Mouse (Mus musculus) liver, embryonic 11.5 days (tissue): ENCODE data around the gene Hsd11b2. TPM values are rescaled to one million over a fixed set of nuclear protein-coding genes. Genes with fewer than 3 reads are reported as not detected.
A peak's percentile ranks its signal among the peaks of the same experiment; 100 is the strongest.

Experiments
- ATAC-seq: fragments of 200-750 bp; cut with Nextera tagmentation; replicated peaks from 2 replicates; pipeline ENCODE4 v1.8.0; 2017; ENCODE audit warnings: moderate number of reproducible peaks, mild to moderate bottlenecking, moderate TSS enrichment, moderate library complexity; ENCODE audit not compliant: low FRiP score
- DNase-seq: peaks from one replicate; pipeline ENCODE4 v3.0.0-alpha.2; 2017; ENCODE audit warnings: low spot score
- H3K27ac ChIP-seq: fragments of 300-500 bp; sonication (generic); 2 replicates; pipeline ENCODE4 v1.5.1; 2014; ENCODE audit warnings: mild to moderate bottlenecking, low read depth, low read length, control low read depth
- H3K27me3 ChIP-seq: fragments of 300-500 bp; sonication (generic); replicated peaks from 2 replicates; pipeline ENCODE4 v1.6.1; 2014; ENCODE audit warnings: low read length, mixed read lengths; ENCODE audit not compliant: control insufficient read depth, insufficient read depth
- H3K36me3 ChIP-seq: fragments of 300-500 bp; sonication (generic); 2 replicates; pipeline ENCODE4 v1.6.1; 2014; ENCODE audit warnings: mild to moderate bottlenecking, low read length, moderate library complexity, mixed read lengths; ENCODE audit not compliant: control insufficient read depth, insufficient read depth
- H3K4me1 ChIP-seq: fragments of 300-500 bp; sonication (generic); replicated peaks from 2 replicates; pipeline ENCODE4 v1.6.1; 2014; ENCODE audit warnings: low read length, mixed read lengths; ENCODE audit not compliant: control insufficient read depth, insufficient read depth
- H3K4me2 ChIP-seq: fragments of 300-500 bp; sonication (generic); 2 replicates; pipeline ENCODE4 v1.6.1; 2014; ENCODE audit warnings: mild to moderate bottlenecking, control low read depth, moderate library complexity
- H3K4me3 ChIP-seq: fragments of 300-500 bp; sonication (generic); 2 replicates; pipeline ENCODE4 v1.5.1; 2014; ENCODE audit warnings: low read depth, low read length, control low read depth
- H3K9ac ChIP-seq: fragments of 300-500 bp; sonication (generic); 2 replicates; pipeline ENCODE4 v1.6.1; 2014; ENCODE audit warnings: low read depth, low read length, control low read depth
- H3K9me3 ChIP-seq: fragments of 300-500 bp; sonication (generic); 2 replicates; pipeline ENCODE4 v1.6.1; 2016; ENCODE audit warnings: low read length, inconsistent platforms, mixed read lengths; ENCODE audit not compliant: control insufficient read depth
- WGBS: fragments of 180-500 bp; shearing (Covaris S2); extraction: QIAGEN DNeasy Blood & Tissue Kit; methylation state at CpG from one replicate; pipeline ENCODE4 v1.1.7; 2014; 5-methylcytosine and 5-hydroxymethylcytosine counted together
- polyA plus RNA-seq: library from polyadenylated mRNA; unstranded; fragments of >200 nt; fragmentation: Nextera tagmentation; extraction: Ambion mirVana; gene quantifications from 2 replicates; pipeline ENCODE4 v1.2.1, GENCODE M21; 2014

Hsd11b2 gene
- polyA plus RNA-seq, 1 experiment from 2014 or later = 16.4 TPM

DNA sequence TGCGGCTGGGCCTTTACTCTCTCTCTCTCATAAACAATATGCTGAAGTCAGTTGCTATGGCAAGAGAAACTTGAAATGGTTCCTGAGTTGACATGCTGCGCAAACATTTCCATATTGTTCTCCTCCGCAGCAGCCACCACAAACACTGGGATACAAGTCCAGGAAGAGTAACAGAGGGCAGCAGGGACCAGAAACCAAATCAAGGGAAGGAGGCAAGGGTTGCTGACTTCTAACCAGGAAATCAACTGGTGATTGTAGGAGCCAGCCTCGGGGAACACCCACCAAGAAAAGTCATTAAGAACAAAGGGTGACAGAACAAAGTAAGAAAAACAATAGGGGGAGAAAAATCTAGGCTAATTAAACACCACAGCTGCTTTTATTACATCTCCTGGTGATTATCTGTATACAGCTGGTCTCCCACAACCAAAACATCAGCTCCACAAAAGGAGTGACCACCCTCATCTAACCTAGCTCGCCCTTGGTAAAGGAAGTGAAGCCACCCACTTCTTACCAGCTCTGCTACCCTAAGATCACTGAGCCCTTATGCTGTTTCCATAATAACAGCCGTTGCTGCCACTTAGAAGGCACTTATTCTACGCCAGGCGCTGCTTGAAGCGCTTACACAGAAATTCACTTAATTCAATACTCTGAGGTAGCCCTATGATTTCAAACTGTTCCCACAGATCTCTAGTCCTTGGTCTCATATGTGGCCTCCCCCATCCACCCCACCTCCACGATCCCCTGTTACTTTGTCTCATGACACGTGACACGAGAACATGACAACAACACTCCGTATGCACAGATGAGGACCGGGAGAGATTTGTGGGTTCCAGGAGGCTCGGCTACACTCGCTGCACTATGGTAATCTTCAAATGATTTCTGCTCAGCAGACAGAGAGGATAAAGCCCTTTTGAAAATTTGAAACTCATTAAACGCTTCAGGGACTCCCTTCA lies 22.9 kb upstream of the Hsd11b2 start:
- WGBS = 54% methylated on average over 17 of the region's 17 CpGs
- peak overlapping the region; percentile 93 for H3K4me2 ChIP-seq
- H3K27ac ChIP-seq = no peak overlapping the region
- no peak overlapping the region for H3K9ac ChIP-seq
- peak overlapping the region; percentile 86 for H3K4me3 ChIP-seq
- no peaks in the 10 kb centered on the region for H3K36me3 ChIP-seq
- DNase-seq = no peak
- no peaks in the 10 kb centered on the region for H3K27me3 ChIP-seq
- H3K9me3 ChIP-seq = no peaks in the 10 kb centered on the region
- H3K4me1 ChIP-seq = peaks cover 15% of the 10 kb centered on the region
- no peak for ATAC-seq

DNA sequence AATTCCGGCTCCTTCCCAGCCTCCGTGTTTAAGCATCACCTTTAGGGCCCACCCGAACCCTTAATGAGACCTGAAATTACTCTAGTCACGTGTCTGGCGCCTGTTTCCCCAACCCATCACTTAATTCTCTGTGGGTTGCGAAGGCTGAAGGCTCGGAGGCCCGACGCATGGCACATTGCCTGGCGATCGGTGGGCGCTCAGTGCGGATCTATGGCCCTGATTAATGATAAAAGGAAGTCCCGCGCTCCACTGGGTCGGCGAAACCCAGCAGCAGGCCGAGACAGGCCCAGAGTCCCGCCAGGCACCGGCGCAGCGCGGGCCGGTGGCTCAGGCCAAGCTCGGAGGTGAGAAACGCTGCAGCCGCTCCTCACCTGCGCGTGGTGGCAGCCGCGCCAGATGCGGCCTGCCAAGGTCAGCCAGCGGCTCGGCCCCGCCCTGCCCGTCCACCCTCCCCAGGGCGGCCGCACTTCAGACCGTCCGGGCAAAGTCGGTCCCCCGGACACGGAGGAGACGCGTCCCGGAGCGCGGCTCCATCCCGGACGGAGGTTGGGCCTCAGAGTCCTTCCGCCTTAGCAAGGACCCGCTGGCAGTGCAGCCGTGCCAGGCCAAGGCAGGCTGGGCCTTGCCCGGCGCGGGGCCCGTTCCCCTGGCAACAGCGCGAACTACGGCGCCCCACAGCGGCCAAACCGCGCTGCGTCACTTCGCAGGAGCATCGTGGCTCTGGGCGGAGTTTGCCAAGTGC lies 21.9 kb upstream of the Hsd11b2 start, which contains the start of gene Zdhhc1:
Zdhhc1 (minus strand) TSS at position 464 of the 742 bp plus-strand sequence.
- peak; percentile 85 for DNase-seq
- Histone ChIP-seq H3K4me3 (peak within 1 kb of the TSS; percentile 86), H3K9me3 (no peaks in the 10 kb centered on the region), H3K4me2 (peak within 1 kb of the TSS; percentile 93), H3K27me3 (no peaks in the 10 kb centered on the region), H3K4me1 (peaks cover 7% of the 10 kb centered on the region), H3K9ac (peak within 1 kb of the TSS; percentile 83), H3K27ac (no peak within 1 kb of the TSS), H3K36me3 (no peaks in the 10 kb centered on the region)
- 1% methylated on average over 68 of the region's 68 CpGs for WGBS
- ATAC-seq = peak; percentile 81

DNA sequence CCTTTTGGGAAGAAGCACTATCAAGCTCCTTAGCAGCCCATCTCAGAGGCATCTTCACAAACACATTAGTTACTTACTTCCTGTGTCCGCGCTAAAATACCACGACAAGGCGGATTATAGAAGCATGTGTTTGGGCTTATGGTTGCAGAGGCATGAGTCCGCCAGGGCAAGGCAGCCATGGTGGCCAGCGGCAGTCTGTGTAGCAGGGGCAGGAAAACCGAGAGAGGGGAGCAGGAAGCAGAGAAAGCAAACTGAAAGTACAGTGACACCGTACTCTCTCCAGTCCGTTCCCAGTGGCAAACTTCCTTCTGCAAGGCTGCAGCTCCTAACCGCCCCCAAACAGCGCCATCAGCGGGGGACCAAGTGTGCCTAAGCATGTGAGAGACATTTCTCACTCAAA lies 18.8 kb upstream of the Hsd11b2 start:
- DNase-seq = no peak
- no peaks in the 10 kb centered on the region for H3K27me3 ChIP-seq
- no peaks in the 10 kb centered on the region for H3K9me3 ChIP-seq
- peak overlapping the region; percentile 41 for H3K4me3 ChIP-seq
- H3K4me1 ChIP-seq = peaks cover 7% of the 10 kb centered on the region
- H3K36me3 ChIP-seq = no peaks in the 10 kb centered on the region
- peak overlapping the region; percentile 35; the same call in 1 of the 2 replicates for H3K9ac ChIP-seq
- ATAC-seq = no peak
- WGBS = 35% methylated on average over 12 of the region's 12 CpGs
- H3K4me2 ChIP-seq = peak overlapping the region; percentile 59
- no peak overlapping the region for H3K27ac ChIP-seq

DNA sequence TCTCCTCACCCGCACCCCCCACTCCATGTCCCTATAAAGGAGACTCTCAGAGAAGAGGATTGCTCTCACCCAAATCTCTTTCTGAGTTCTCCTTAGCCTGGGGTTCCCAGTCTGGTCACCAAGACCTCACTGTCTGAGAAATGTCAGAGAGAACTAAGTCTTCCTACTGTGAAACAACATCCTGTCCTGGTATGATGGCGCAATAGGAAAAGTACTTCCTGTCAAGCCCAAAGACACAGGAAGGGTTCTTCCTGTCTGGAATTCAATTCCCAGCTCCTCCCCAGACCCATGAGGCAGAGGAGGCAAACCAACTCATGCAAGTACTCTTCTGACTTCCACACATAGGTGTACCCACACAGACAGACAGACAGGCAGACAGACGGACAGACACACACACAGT lies 13.9 kb upstream of the Hsd11b2 start:
- no peaks in the 10 kb centered on the region; the same call in none of the 2 replicates for H3K4me1 ChIP-seq
- no peak overlapping the region for H3K9ac ChIP-seq
- no peak overlapping the region for H3K4me3 ChIP-seq
- no peaks in the 10 kb centered on the region for H3K36me3 ChIP-seq
- no peaks in the 10 kb centered on the region for H3K9me3 ChIP-seq
- no peak overlapping the region for H3K27ac ChIP-seq
- H3K4me2 ChIP-seq = no peak overlapping the region
- H3K27me3 ChIP-seq = no peaks in the 10 kb centered on the region
- ATAC-seq = no peak
- WGBS = 80% methylated on average over 3 of the region's 3 CpGs
- no peak for DNase-seq

DNA sequence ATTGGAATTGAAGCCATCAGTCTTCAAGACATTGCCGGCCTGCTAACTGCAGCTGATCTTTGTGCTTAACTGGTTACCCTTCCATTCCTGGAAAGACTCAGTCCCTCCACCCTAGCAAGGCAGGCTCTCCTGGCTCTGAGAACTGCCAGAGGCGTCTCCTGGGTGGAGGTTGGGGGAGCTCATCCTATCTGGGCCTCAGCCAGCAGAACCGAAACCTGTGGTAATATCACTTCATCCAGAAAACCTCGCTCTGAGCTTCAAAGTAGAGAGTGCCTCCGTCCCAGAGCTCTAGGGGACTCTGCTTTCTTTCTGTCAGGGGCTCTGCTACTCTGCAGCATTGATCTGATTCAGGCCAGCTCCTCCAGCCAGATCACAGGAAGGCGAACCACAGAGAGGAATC lies 11.6 kb upstream of the Hsd11b2 start:
- Histone ChIP-seq H3K4me2 (no peak overlapping the region), H3K9ac (no peak overlapping the region), H3K4me1 (peaks cover 8% of the 10 kb centered on the region), H3K27ac (no peak overlapping the region), H3K4me3 (no peak overlapping the region), H3K36me3 (no peaks in the 10 kb centered on the region), H3K9me3 (no peaks in the 10 kb centered on the region), H3K27me3 (no peaks in the 10 kb centered on the region)
- WGBS = 60% methylated on average over 6 of the region's 6 CpGs
- DNase-seq (no peak), ATAC-seq (no peak)

DNA sequence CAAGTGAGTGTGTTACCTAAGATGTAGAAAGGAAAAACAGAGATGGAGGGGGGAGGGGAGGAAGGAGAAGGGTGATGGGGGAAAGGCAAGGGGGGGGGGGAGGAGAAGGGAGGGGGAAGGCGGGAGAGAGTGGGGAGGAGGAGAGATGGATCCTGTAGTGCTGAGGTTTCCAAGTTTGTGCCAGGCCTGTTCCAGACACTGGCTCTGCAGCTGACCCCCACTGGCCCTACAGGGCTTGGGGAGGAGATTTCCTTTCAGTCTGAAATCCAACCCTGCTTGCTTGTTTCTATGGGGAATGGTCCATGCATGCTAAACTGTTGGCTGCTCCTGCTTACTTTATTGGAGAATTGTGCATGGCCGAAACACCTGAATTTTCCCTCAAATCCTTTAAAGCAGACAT lies 9.8 kb upstream of the Hsd11b2 start:
- WGBS = 88% methylated on average over 2 of the region's 2 CpGs
- Histone ChIP-seq H3K27ac (no peak overlapping the region), H3K9ac (no peak overlapping the region), H3K4me2 (no peak overlapping the region), H3K9me3 (no peaks in the 10 kb centered on the region), H3K4me3 (no peak overlapping the region), H3K36me3 (no peaks in the 10 kb centered on the region), H3K4me1 (peaks cover 8% of the 10 kb centered on the region), H3K27me3 (no peaks in the 10 kb centered on the region)
- no peak for ATAC-seq
- DNase-seq = no peak

DNA sequence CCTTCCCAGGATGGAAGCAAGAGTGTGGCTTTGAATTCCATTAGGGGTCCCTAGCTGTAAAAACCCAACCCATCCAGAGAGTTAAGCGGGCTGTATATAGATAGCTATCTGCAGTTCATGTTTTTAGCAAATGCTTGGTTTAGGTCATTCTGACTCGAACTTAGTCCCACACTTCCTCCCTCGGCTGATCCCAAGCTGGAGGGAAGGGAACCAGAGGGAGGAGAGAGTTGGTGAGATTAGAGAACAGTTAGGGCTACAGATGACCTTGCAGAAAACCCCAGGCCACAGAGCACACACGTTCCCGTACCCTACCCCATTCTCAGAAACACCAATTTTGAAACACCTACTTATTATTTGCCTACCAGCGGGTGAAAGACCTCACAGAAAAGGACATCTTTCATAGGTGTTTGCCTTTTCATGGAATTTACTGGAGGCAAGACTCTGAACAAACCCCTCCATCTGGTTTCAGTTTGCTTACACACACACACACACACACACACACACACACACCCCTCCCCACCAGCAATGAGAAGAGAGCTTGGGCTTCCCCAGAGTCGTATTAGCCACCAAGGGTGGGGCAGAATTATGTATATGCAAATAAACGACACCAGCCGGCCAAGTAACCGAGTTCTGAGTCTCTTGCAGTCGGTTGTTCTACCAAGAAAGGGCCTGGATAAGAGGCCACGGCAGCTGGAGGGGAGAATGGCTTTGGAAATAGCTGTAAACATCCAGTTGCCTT lies 8.4 kb upstream of the Hsd11b2 start:
- ATAC-seq (no peak), DNase-seq (no peak)
- Histone ChIP-seq H3K4me3 (no peak overlapping the region), H3K27ac (no peak overlapping the region), H3K4me1 (peaks cover 8% of the 10 kb centered on the region), H3K9me3 (no peaks in the 10 kb centered on the region), H3K36me3 (no peaks in the 10 kb centered on the region), H3K9ac (no peak overlapping the region), H3K27me3 (no peaks in the 10 kb centered on the region; the same call in none of the 2 replicates), H3K4me2 (no peak overlapping the region)
- WGBS = 31% methylated on average over 12 of the region's 12 CpGs

DNA sequence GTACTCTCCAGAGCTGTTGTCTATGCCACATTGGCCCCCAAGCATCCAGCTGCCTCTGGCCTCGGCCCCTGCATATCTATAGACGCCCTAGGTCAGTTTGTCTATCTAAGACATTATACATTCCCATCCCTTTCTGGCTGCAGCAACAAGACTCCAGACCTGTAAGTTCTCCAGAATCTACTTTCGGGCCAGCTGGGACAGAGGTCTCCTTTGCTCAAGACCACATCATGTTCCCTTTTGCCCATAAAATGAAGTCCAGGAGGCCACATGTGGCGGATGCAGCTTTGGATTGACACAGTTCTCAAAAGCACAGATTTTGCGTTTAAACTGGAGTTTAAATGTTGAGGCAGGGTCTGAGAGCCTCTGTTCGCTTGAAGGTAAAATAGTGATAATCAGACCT lies 4.4 kb upstream of the Hsd11b2 start:
- Histone ChIP-seq H3K27ac (no peak overlapping the region), H3K36me3 (no peaks in the 10 kb centered on the region), H3K9ac (no peak overlapping the region), H3K4me3 (no peak overlapping the region), H3K27me3 (peaks cover 29% of the 10 kb centered on the region), H3K4me2 (no peak overlapping the region), H3K4me1 (peaks cover 25% of the 10 kb centered on the region), H3K9me3 (no peaks in the 10 kb centered on the region)
- ATAC-seq = no peak
- 77% methylated on average over 6 of the region's 6 CpGs for WGBS
- no peak for DNase-seq
